In genomic region chr10:127530945-127531344, GRCm38 (mm10) we compare ENCODE assay signal across 12 mouse cellular contexts. TPM values are rescaled to one million over a fixed set of nuclear protein-coding genes. Genes with fewer than 3 reads are reported as not detected.
A peak's percentile ranks its signal among the peaks of the same experiment; 100 is the strongest.
DNase-seq lines count a peak whose midpoint lies in the region; ATAC-seq and TF ChIP-seq lines count a peak whose summit lies in the region.
"Had no signal": no experiment of that assay in that cellular context is flagged by ENCODE, and none has a peak within 500 bp of the region (broad histone marks: within the 10 kb centered on the region; RNA-seq: fewer than 3 reads in every experiment).

No protein-coding gene starts in this region.

- H3K4me3 ChIP-seq in kidney, postnatal 0 days (replicated peaks; ENCODE audit: low read depth, low read length): no peak overlapping the region
- peak overlapping the region; percentile 29 for H3K4me3 ChIP-seq in forebrain, embryonic 15.5 days
- H3K4me3 ChIP-seq in limb, embryonic 13.5 days: peak overlapping the region; percentile 32
- H3K4me3 ChIP-seq in neural tube, embryonic 15.5 days (replicated peaks): peak overlapping the region; percentile 60

- no peaks in the 10 kb centered on the region for H3K36me3 ChIP-seq in kidney, postnatal 0 days (ENCODE audit: insufficient read depth, low read length)
- H3K36me3 ChIP-seq in forebrain, embryonic 15.5 days: no peaks in the 10 kb centered on the region
- no peaks in the 10 kb centered on the region for H3K36me3 ChIP-seq in limb, embryonic 13.5 days
- H3K36me3 ChIP-seq in neural tube, embryonic 15.5 days: no peaks in the 10 kb centered on the region

- H3K9me3 ChIP-seq in kidney, postnatal 0 days (replicated peaks; ENCODE audit: low read length): no peaks in the 10 kb centered on the region
- no peaks in the 10 kb centered on the region for H3K9me3 ChIP-seq in forebrain, embryonic 15.5 days
- H3K9me3 ChIP-seq in limb, embryonic 13.5 days: no peaks in the 10 kb centered on the region
- H3K9me3 ChIP-seq in neural tube, embryonic 15.5 days (replicated peaks): no peaks in the 10 kb centered on the region

- H3K9ac ChIP-seq in kidney, postnatal 0 days (ENCODE audit: low read depth, low read length): no peak overlapping the region
- peak overlapping the region; percentile 19 for H3K9ac ChIP-seq in forebrain, embryonic 15.5 days (replicated peaks)
- H3K9ac ChIP-seq in limb, embryonic 13.5 days: no peak overlapping the region
- H3K9ac ChIP-seq in neural tube, embryonic 15.5 days (replicated peaks): peak overlapping the region; percentile 34; the same call in 1 of the 2 replicates

- no peak overlapping the region for H3K27ac ChIP-seq in kidney, postnatal 0 days
- no peak overlapping the region for H3K27ac ChIP-seq in forebrain, embryonic 15.5 days (replicated peaks)
- H3K27ac ChIP-seq in limb, embryonic 13.5 days: no peak overlapping the region
- H3K27ac ChIP-seq in neural tube, embryonic 15.5 days (replicated peaks): peak overlapping the region; percentile 70

- ATAC-seq in kidney, postnatal 0 days (replicated peaks; ENCODE audit: low FRiP score, low read depth): no peak
- no peak for ATAC-seq in forebrain, embryonic 15.5 days (replicated peaks)
- peak; percentile 60; the same call in 1 of the 2 replicates for ATAC-seq in limb, embryonic 13.5 days (ENCODE audit: low FRiP score, low read depth)
- ATAC-seq in neural tube, embryonic 15.5 days (ENCODE audit: low FRiP score): no peak
- ATAC-seq: activated CD4-positive, CD25-positive, alpha-beta regulatory T cell, adult 4 months; lung, postnatal 0 days had no signal

- peaks cover 22% of the 10 kb centered on the region for H3K4me1 ChIP-seq in kidney, postnatal 0 days (replicated peaks; ENCODE audit: insufficient read depth, low read length)
- H3K4me1 ChIP-seq in forebrain, embryonic 15.5 days: peaks cover 73% of the 10 kb centered on the region
- peaks cover 91% of the 10 kb centered on the region for H3K4me1 ChIP-seq in limb, embryonic 13.5 days
- H3K4me1 ChIP-seq in neural tube, embryonic 15.5 days: peaks cover 97% of the 10 kb centered on the region

- no peak for TF ChIP-seq CTCF in kidney, postnatal 0 days (IDR thresholded peaks at IDR 0.05; ENCODE audit: low read depth)

- peaks cover 95% of the 10 kb centered on the region for H3K27me3 ChIP-seq in kidney, postnatal 0 days (ENCODE audit: insufficient read depth, low read length)
- H3K27me3 ChIP-seq in forebrain, embryonic 15.5 days: peaks cover 80% of the 10 kb centered on the region
- peaks cover 99% of the 10 kb centered on the region for H3K27me3 ChIP-seq in limb, embryonic 13.5 days
- peaks cover 2% of the 10 kb centered on the region; the same call in 1 of the 2 replicates for H3K27me3 ChIP-seq in neural tube, embryonic 15.5 days (replicated peaks)

- whole genome bisulfite sequencing in kidney, postnatal 0 days: 1% methylated on average over 23 of the region's 25 CpGs
- 3% methylated on average over 25 of the region's 25 CpGs for WGBS in forebrain, embryonic 15.5 days
- WGBS in limb, embryonic 13.5 days: 0% methylated on average over 18 of the region's 25 CpGs
- 0% methylated on average over 17 of the region's 25 CpGs for WGBS in neural tube, embryonic 15.5 days

- no peak for DNase-seq in kidney, postnatal 0 days (ENCODE audit: low spot score)
- no peak for DNase-seq in kidney, postnatal 25 days
- no peak for DNase-seq in left cerebral cortex, adult 9 months (ENCODE audit: low spot score in 2 of 2)
- no peak for DNase-seq in ovary, postnatal 14 days (ENCODE audit: low spot score)
- DNase-seq: cerebellum, adult 11-12 months; heart, postnatal 10 days; thymus, postnatal 4 days had no signal

- peak overlapping the region; percentile 15 for H3K4me2 ChIP-seq in kidney, postnatal 0 days (ENCODE audit: low read length)
- peak overlapping the region; percentile 40 for H3K4me2 ChIP-seq in forebrain, embryonic 15.5 days (replicated peaks)
- peak overlapping the region; percentile 90 for H3K4me2 ChIP-seq in limb, embryonic 13.5 days (replicated peaks)
- H3K4me2 ChIP-seq in neural tube, embryonic 15.5 days: peak overlapping the region; percentile 94

RNA-seq across cellular contexts. Expression of gene Nxph4, which starts 3.4 kb away (rescaled TPM):
- 0.93 and 1.1 TPM in 2 replicates for polyA plus RNA-seq in kidney, postnatal 0 days (2015; fragmentation: Nextera tagmentation; extraction: Ambion mirVana)
- 38.9 and 40.2 TPM in 2 replicates for polyA plus RNA-seq in forebrain, embryonic 15.5 days (2015; fragmentation: Nextera tagmentation; extraction: Ambion mirVana)
- 10.7 and 12.5 TPM in 2 replicates for polyA plus RNA-seq in limb, embryonic 13.5 days (2015; fragmentation: Nextera tagmentation; extraction: Ambion mirVana)
- 80.4 and 102 TPM in 2 replicates for polyA plus RNA-seq in neural tube, embryonic 15.5 days (2015; fragmentation: Nextera tagmentation; extraction: Ambion mirVana)
- polyA plus RNA-seq: activated CD4-positive, CD25-positive, alpha-beta regulatory T cell, adult 4 months had no signal

RNA-seq across cellular contexts. Expression of gene Shmt2, which starts 8.7 kb away (rescaled TPM):
- polyA plus RNA-seq in kidney, postnatal 0 days (2015; fragmentation: Nextera tagmentation; extraction: Ambion mirVana): 71.1 and 76.0 TPM in 2 replicates
- polyA plus RNA-seq in forebrain, embryonic 15.5 days (2015; fragmentation: Nextera tagmentation; extraction: Ambion mirVana): 75.2 and 78.5 TPM in 2 replicates
- 97.4 and 98.1 TPM in 2 replicates for polyA plus RNA-seq in limb, embryonic 13.5 days (2015; fragmentation: Nextera tagmentation; extraction: Ambion mirVana)
- polyA plus RNA-seq in neural tube, embryonic 15.5 days (2015; fragmentation: Nextera tagmentation; extraction: Ambion mirVana): 50.4 and 69.9 TPM in 2 replicates

RNA-seq across cellular contexts. Expression of gene Ndufa4l2, which starts 16.2 kb away (rescaled TPM):
- 57.8 and 63.2 TPM in 2 replicates for polyA plus RNA-seq in kidney, postnatal 0 days (2015; fragmentation: Nextera tagmentation; extraction: Ambion mirVana)
- 17.1 and 18.0 TPM in 2 replicates for polyA plus RNA-seq in forebrain, embryonic 15.5 days (2015; fragmentation: Nextera tagmentation; extraction: Ambion mirVana)
- polyA plus RNA-seq in limb, embryonic 13.5 days (2015; fragmentation: Nextera tagmentation; extraction: Ambion mirVana): 8.7 and 10.1 TPM in 2 replicates
- 17.8 and 22.5 TPM in 2 replicates for polyA plus RNA-seq in neural tube, embryonic 15.5 days (2015; fragmentation: Nextera tagmentation; extraction: Ambion mirVana)
- polyA plus RNA-seq: activated CD4-positive, CD25-positive, alpha-beta regulatory T cell, adult 4 months had no signal

RNA-seq across cellular contexts. Expression of gene Stac3, which starts 29.5 kb away (rescaled TPM):
- 0.16 and 0.31 TPM in 2 replicates for polyA plus RNA-seq in kidney, postnatal 0 days (2015; fragmentation: Nextera tagmentation; extraction: Ambion mirVana)
- 1.5 and 1.6 TPM in 2 replicates for polyA plus RNA-seq in forebrain, embryonic 15.5 days (2015; fragmentation: Nextera tagmentation; extraction: Ambion mirVana)
- 20.8 and 20.9 TPM in 2 replicates for polyA plus RNA-seq in limb, embryonic 13.5 days (2015; fragmentation: Nextera tagmentation; extraction: Ambion mirVana)
- 1.9 and 2.9 TPM in 2 replicates for polyA plus RNA-seq in neural tube, embryonic 15.5 days (2015; fragmentation: Nextera tagmentation; extraction: Ambion mirVana)

Comparison
In these comparisons a context has a peak if more than half of its experiments do, and no peak if none do; other contexts are left out.
1. H3K4me2 ChIP-seq: peak in every context shown above with its lines; median percentile 94 in neural tube, embryonic 15.5 days; 90 in limb, embryonic 13.5 days; 40 in forebrain, embryonic 15.5 days; 15 in kidney, postnatal 0 days.
2. H3K9ac ChIP-seq: peak in forebrain, embryonic 15.5 days (single experiment) and neural tube, embryonic 15.5 days (single experiment); none in kidney, postnatal 0 days (single experiment) and limb, embryonic 13.5 days (single experiment).